Mouse (Mus musculus): Measurements from ENCODE around the gene Fgfr2.

GRCm38 (mm10) chr7:131545701-131546385 is 1577.3 kb downstream of the Fgfr2 start:
- no peak for TF ChIP-seq POLR2A (IDR thresholded peaks at IDR 0.05; ENCODE audit: borderline replicate concordance, extremely low read depth, insufficient read depth, insufficient read length, poor library complexity, severe bottlenecking)
- no peak for TF ChIP-seq CTCF (IDR thresholded peaks at IDR 0.05; ENCODE audit: borderline replicate concordance, extremely low read depth, insufficient read depth, insufficient read length)

All from brain, embryonic 14.5 days (tissue).